Mouse (Mus musculus): ENCODE measurements around the gene Fam45a. TPM values are rescaled to one million over a fixed set of nuclear protein-coding genes. Genes with fewer than 3 reads are reported as not detected.

The Fam45a gene
- polyA plus RNA-seq, 2 experiments, result 37.8 to 42.6 TPM

GRCm38 (mm10) chr19:60793170-60793707, 18.1 kb upstream of the Fam45a start:
- no peaks in the 10 kb centered on the region for H3K9me3 ChIP-seq (ENCODE audit: control insufficient read depth, low read length)
- no peak overlapping the region for H3K4me2 ChIP-seq (replicated peaks; ENCODE audit: low read depth, low read length, severe bottlenecking)
- H3K36me3 ChIP-seq (ENCODE audit: control insufficient read depth, insufficient read depth, low read length), result no peaks in the 10 kb centered on the region
- no peak overlapping the region for H3K27ac ChIP-seq (replicated peaks; ENCODE audit: low read depth, low read length)
- DNase-seq (ENCODE audit: low spot score) (no peak), ATAC-seq (ENCODE audit: low FRiP score, low read depth) (no peak)
- WGBS, result 80% methylated on average over 2 of the region's 2 CpGs
- H3K4me1 ChIP-seq (ENCODE audit: control insufficient read depth, insufficient read depth, low read length), result no peaks in the 10 kb centered on the region
- no peaks in the 10 kb centered on the region for H3K27me3 ChIP-seq (ENCODE audit: control insufficient read depth, insufficient read depth, low read length)
- no peak overlapping the region for H3K9ac ChIP-seq (ENCODE audit: low read depth, low read length, severe bottlenecking)
- no peak overlapping the region for H3K4me3 ChIP-seq (replicated peaks; ENCODE audit: low read length)
- no peak for TF ChIP-seq POLR2A (IDR thresholded peaks at IDR 0.05; ENCODE audit: borderline replicate concordance, extremely low read depth, insufficient read depth, insufficient read length)

GRCm38 (mm10) chr19:60795244-60795643, 16.1 kb upstream of the Fam45a start:
- ATAC-seq (ENCODE audit: low FRiP score, low read depth) (no peak), DNase-seq (ENCODE audit: low spot score) (no peak)
- 82% methylated on average over 2 of the region's 2 CpGs for WGBS
- Histone ChIP-seq H3K9ac (ENCODE audit: low read depth, low read length, severe bottlenecking) (no peak overlapping the region), H3K4me2 (replicated peaks; ENCODE audit: low read depth, low read length, severe bottlenecking) (no peak overlapping the region), H3K4me3 (replicated peaks; ENCODE audit: low read length) (no peak overlapping the region), H3K27ac (replicated peaks; ENCODE audit: low read depth, low read length) (no peak overlapping the region), H3K36me3 (ENCODE audit: control insufficient read depth, insufficient read depth, low read length) (no peaks in the 10 kb centered on the region), H3K9me3 (ENCODE audit: control insufficient read depth, low read length) (no peaks in the 10 kb centered on the region), H3K27me3 (ENCODE audit: control insufficient read depth, insufficient read depth, low read length) (no peaks in the 10 kb centered on the region), H3K4me1 (ENCODE audit: control insufficient read depth, insufficient read depth, low read length) (no peaks in the 10 kb centered on the region)
- no peak for TF ChIP-seq POLR2A (IDR thresholded peaks at IDR 0.05; ENCODE audit: borderline replicate concordance, extremely low read depth, insufficient read depth, insufficient read length)

- DNase-seq (ENCODE audit: low spot score) (no peak), ATAC-seq (ENCODE audit: low FRiP score, low read depth) (no peak)
- Histone ChIP-seq H3K4me1 (ENCODE audit: control insufficient read depth, insufficient read depth, low read length) (no peaks in the 10 kb centered on the region), H3K36me3 (ENCODE audit: control insufficient read depth, insufficient read depth, low read length) (no peaks in the 10 kb centered on the region), H3K27me3 (ENCODE audit: control insufficient read depth, insufficient read depth, low read length) (no peaks in the 10 kb centered on the region), H3K27ac (replicated peaks; ENCODE audit: low read depth, low read length) (no peak overlapping the region), H3K4me2 (replicated peaks; ENCODE audit: low read depth, low read length, severe bottlenecking) (no peak overlapping the region), H3K9me3 (ENCODE audit: control insufficient read depth, low read length) (no peaks in the 10 kb centered on the region), H3K4me3 (replicated peaks; ENCODE audit: low read length) (no peak overlapping the region), H3K9ac (ENCODE audit: low read depth, low read length, severe bottlenecking) (no peak overlapping the region)
- WGBS, result 95% methylated on average over 2 of the region's 2 CpGs
- no peak for TF ChIP-seq POLR2A (IDR thresholded peaks at IDR 0.05; ENCODE audit: borderline replicate concordance, extremely low read depth, insufficient read depth, insufficient read length)
These were observed 14.0 kb upstream of the Fam45a start for GRCm38 (mm10) chr19:60797415-60797814.

GRCm38 (mm10) chr19:60799867-60800569, 11.4 kb upstream of the Fam45a start:
- no peak for TF ChIP-seq POLR2A (IDR thresholded peaks at IDR 0.05; ENCODE audit: borderline replicate concordance, extremely low read depth, insufficient read depth, insufficient read length)
- H3K4me3 ChIP-seq (replicated peaks; ENCODE audit: low read length), result no peak overlapping the region
- DNase-seq (ENCODE audit: low spot score) (no peak), ATAC-seq (ENCODE audit: low FRiP score, low read depth) (no peak)
- H3K27ac ChIP-seq (replicated peaks; ENCODE audit: low read depth, low read length), result no peak overlapping the region
- WGBS, result 77% methylated on average over 7 of the region's 7 CpGs
- no peaks in the 10 kb centered on the region for H3K9me3 ChIP-seq (ENCODE audit: control insufficient read depth, low read length)
- H3K4me1 ChIP-seq (ENCODE audit: control insufficient read depth, insufficient read depth, low read length), result no peaks in the 10 kb centered on the region
- H3K4me2 ChIP-seq (replicated peaks; ENCODE audit: low read depth, low read length, severe bottlenecking), result no peak overlapping the region
- no peaks in the 10 kb centered on the region for H3K36me3 ChIP-seq (ENCODE audit: control insufficient read depth, insufficient read depth, low read length)
- no peaks in the 10 kb centered on the region for H3K27me3 ChIP-seq (ENCODE audit: control insufficient read depth, insufficient read depth, low read length)
- no peak overlapping the region for H3K9ac ChIP-seq (ENCODE audit: low read depth, low read length, severe bottlenecking)

- Histone ChIP-seq H3K4me3 (replicated peaks; ENCODE audit: low read length) (no peak overlapping the region), H3K36me3 (ENCODE audit: control insufficient read depth, insufficient read depth, low read length) (no peaks in the 10 kb centered on the region), H3K4me1 (ENCODE audit: control insufficient read depth, insufficient read depth, low read length) (no peaks in the 10 kb centered on the region), H3K27ac (replicated peaks; ENCODE audit: low read depth, low read length) (no peak overlapping the region), H3K9me3 (ENCODE audit: control insufficient read depth, low read length) (no peaks in the 10 kb centered on the region), H3K9ac (ENCODE audit: low read depth, low read length, severe bottlenecking) (no peak overlapping the region), H3K4me2 (replicated peaks; ENCODE audit: low read depth, low read length, severe bottlenecking) (no peak overlapping the region), H3K27me3 (ENCODE audit: control insufficient read depth, insufficient read depth, low read length) (no peaks in the 10 kb centered on the region)
- ATAC-seq (ENCODE audit: low FRiP score, low read depth), result no peak
- DNase-seq (ENCODE audit: low spot score), result no peak
- TF ChIP-seq POLR2A (IDR thresholded peaks at IDR 0.05; ENCODE audit: borderline replicate concordance, extremely low read depth, insufficient read depth, insufficient read length), result no peak
- 70% methylated on average over 2 of the region's 2 CpGs for WGBS
These were observed 6.5 kb upstream of the Fam45a start for GRCm38 (mm10) chr19:60804903-60805302.

Data from limb, embryonic 14.5 days (tissue).